ENCODE assay signal across 23 mouse cellular contexts in genomic region chr17:32298125-32298524, GRCm38 (mm10). TPM values are rescaled to one million over a fixed set of nuclear protein-coding genes. Genes with fewer than 3 reads are reported as not detected.
DNase-seq lines count a peak whose midpoint lies in the region; ATAC-seq and TF ChIP-seq lines count a peak whose summit lies in the region.
"Had no signal": no experiment of that assay in that cellular context is flagged by ENCODE, and none has a peak within 500 bp of the region (broad histone marks: within the 10 kb centered on the region; RNA-seq: fewer than 3 reads in every experiment).

No protein-coding gene starts in this region.

- no peak overlapping the region for H3K4me3 ChIP-seq in kidney, postnatal 0 days (replicated peaks; ENCODE audit: low read depth, low read length)
- no peak overlapping the region for H3K4me3 ChIP-seq in lung, embryonic 14.5 days (ENCODE audit: low read depth, low read length)
- H3K4me3 ChIP-seq in midbrain, embryonic 13.5 days (replicated peaks) = no peak overlapping the region
- H3K4me3 ChIP-seq: embryonic facial prominence, embryonic 13.5 days; hindbrain, embryonic 13.5 days; intestine, embryonic 15.5 days; kidney, embryonic 15.5 days; liver, embryonic 13.5 days; midbrain, embryonic 10.5 days; neural tube, embryonic 12.5 days had no signal

- no peaks in the 10 kb centered on the region for H3K27me3 ChIP-seq in kidney, postnatal 0 days (ENCODE audit: insufficient read depth, low read length)
- H3K27me3 ChIP-seq in lung, embryonic 14.5 days (ENCODE audit: insufficient read depth, low read length) = no peaks in the 10 kb centered on the region
- H3K27me3 ChIP-seq in midbrain, embryonic 13.5 days = no peaks in the 10 kb centered on the region
- H3K27me3 ChIP-seq: embryonic facial prominence, embryonic 13.5 days; hindbrain, embryonic 13.5 days; intestine, embryonic 15.5 days; kidney, embryonic 15.5 days; liver, embryonic 13.5 days; neural tube, embryonic 12.5 days had no signal

- 92% methylated on average over 1 of the region's 1 CpGs for WGBS in kidney, postnatal 0 days
- 74% methylated on average over 1 of the region's 1 CpGs for WGBS in lung, embryonic 14.5 days
- WGBS in midbrain, embryonic 13.5 days = 94% methylated on average over 1 of the region's 1 CpGs

- DNase-seq in kidney, postnatal 0 days (ENCODE audit: low spot score) = no peak
- DNase-seq in kidney, postnatal 36 days = no peak
- no peak for DNase-seq in lung, embryonic 14.5 days
- no peak for DNase-seq in lung, adult 18-20 months
- DNase-seq in NIH3T3 (ENCODE audit: low read depth) = peak; percentile 11
- DNase-seq: adrenal gland, adult 2 months; cerebellum, adult 9-11 months; heart, postnatal 10 days; layer of hippocampus, postnatal 36 days; liver, embryonic 13.5 days; lung, postnatal 4 days; spleen, adult 18-20 months; thymus, postnatal 36 days had no signal

- H3K27ac ChIP-seq in kidney, postnatal 0 days = no peak overlapping the region
- H3K27ac ChIP-seq in lung, embryonic 14.5 days (ENCODE audit: low read depth) = no peak overlapping the region
- no peak overlapping the region for H3K27ac ChIP-seq in midbrain, embryonic 13.5 days
- H3K27ac ChIP-seq: embryonic facial prominence, embryonic 13.5 days; hindbrain, embryonic 13.5 days; intestine, embryonic 15.5 days; kidney, embryonic 15.5 days; liver, embryonic 13.5 days; midbrain, embryonic 10.5 days; neural tube, embryonic 12.5 days had no signal

- 0 out of 2 replicates have a peak, but pooled peaks cover 2% of the 10 kb centered on the region for H3K36me3 ChIP-seq in kidney, postnatal 0 days (ENCODE audit: insufficient read depth, low read length)
- peaks cover 6% of the 10 kb centered on the region; the same call in 1 of the 2 replicates for H3K36me3 ChIP-seq in lung, embryonic 14.5 days (ENCODE audit: insufficient read depth)
- H3K36me3 ChIP-seq in midbrain, embryonic 13.5 days = peaks cover 5% of the 10 kb centered on the region; the same call in 1 of the 2 replicates
- H3K36me3 ChIP-seq: intestine, embryonic 15.5 days; neural tube, embryonic 12.5 days had no signal

- no peak overlapping the region for H3K9ac ChIP-seq in kidney, postnatal 0 days (ENCODE audit: low read depth, low read length)
- no peak overlapping the region for H3K9ac ChIP-seq in lung, embryonic 14.5 days
- H3K9ac ChIP-seq in midbrain, embryonic 13.5 days (replicated peaks) = no peak overlapping the region
- H3K9ac ChIP-seq: embryonic facial prominence, embryonic 13.5 days; hindbrain, embryonic 13.5 days; intestine, embryonic 15.5 days; kidney, embryonic 15.5 days; liver, embryonic 13.5 days; neural tube, embryonic 12.5 days had no signal

- no peaks in the 10 kb centered on the region for H3K9me3 ChIP-seq in kidney, postnatal 0 days (replicated peaks; ENCODE audit: low read length)
- H3K9me3 ChIP-seq in lung, embryonic 14.5 days (ENCODE audit: low read depth, low read length) = no peaks in the 10 kb centered on the region
- no peaks in the 10 kb centered on the region for H3K9me3 ChIP-seq in midbrain, embryonic 13.5 days
- H3K9me3 ChIP-seq: embryonic facial prominence, embryonic 13.5 days; hindbrain, embryonic 13.5 days; intestine, embryonic 15.5 days; kidney, embryonic 15.5 days; liver, embryonic 13.5 days; midbrain, embryonic 10.5 days; neural tube, embryonic 12.5 days had no signal

- no peak for ATAC-seq in kidney, postnatal 0 days (replicated peaks; ENCODE audit: low FRiP score, low read depth)
- ATAC-seq in lung, embryonic 14.5 days (ENCODE audit: insufficient read depth) = no peak
- ATAC-seq in megakaryocyte progenitor cell, adult 5-6 weeks (replicated peaks; ENCODE audit: poor library complexity) = peak; percentile 58; the same call in 1 of the 2 replicates
- ATAC-seq in midbrain, embryonic 13.5 days = no peak
- ATAC-seq: forebrain, embryonic 16.5 days; intestine, embryonic 15.5 days had no signal

- no peak overlapping the region for H3K4me2 ChIP-seq in kidney, postnatal 0 days (ENCODE audit: low read length)
- H3K4me2 ChIP-seq in lung, embryonic 14.5 days = no peak overlapping the region
- H3K4me2 ChIP-seq in midbrain, embryonic 13.5 days (replicated peaks) = no peak overlapping the region
- H3K4me2 ChIP-seq: embryonic facial prominence, embryonic 13.5 days; heart, embryonic 11.5 days; hindbrain, embryonic 13.5 days; intestine, embryonic 15.5 days; kidney, embryonic 15.5 days; liver, embryonic 13.5 days; neural tube, embryonic 12.5 days had no signal

- 0 out of 2 replicates have a peak, but pooled peaks have one; percentile 10 for TF ChIP-seq CTCF in kidney, postnatal 0 days (IDR thresholded peaks at IDR 0.05; ENCODE audit: low read depth)
- peak; percentile 26 for TF ChIP-seq CTCF in lung, embryonic 14.5 days (IDR thresholded peaks at IDR 0.05; ENCODE audit: low read depth)

- no peaks in the 10 kb centered on the region for H3K4me1 ChIP-seq in kidney, postnatal 0 days (replicated peaks; ENCODE audit: insufficient read depth, low read length)
- H3K4me1 ChIP-seq in lung, embryonic 14.5 days (ENCODE audit: insufficient read depth) = no peaks in the 10 kb centered on the region
- H3K4me1 ChIP-seq in midbrain, embryonic 13.5 days (replicated peaks) = no peaks in the 10 kb centered on the region
- H3K4me1 ChIP-seq: embryonic facial prominence, embryonic 13.5 days; hindbrain, embryonic 13.5 days; intestine, embryonic 15.5 days; kidney, embryonic 15.5 days; liver, embryonic 13.5 days; midbrain, embryonic 10.5 days; neural tube, embryonic 12.5 days had no signal

RNA-seq across cellular contexts. Expression of gene Brd4, which starts 13.6 kb away (rescaled TPM):
- 55.5 and 58.4 TPM in 2 replicates for polyA plus RNA-seq in kidney, postnatal 0 days (2015; fragmentation: Nextera tagmentation; extraction: Ambion mirVana)
- polyA plus RNA-seq in lung, embryonic 14.5 days (2014; fragmentation: Nextera tagmentation; extraction: Ambion mirVana) = 111 and 114 TPM in 2 replicates
- 99.3 and 115 TPM in 2 replicates for total RNA-seq in megakaryocyte progenitor cell, adult 5-6 weeks (2015)
- total RNA-seq in megakaryocyte progenitor cell, adult 5-6 weeks (2017) = 10.5 and 16.2 TPM in 2 replicates
- 90.2 and 95.8 TPM in 2 replicates for polyA plus RNA-seq in midbrain, embryonic 13.5 days (2015; fragmentation: Nextera tagmentation; extraction: Ambion mirVana)

RNA-seq across cellular contexts. Expression of gene Akap8, which starts 22.9 kb away (rescaled TPM):
- polyA plus RNA-seq in kidney, postnatal 0 days (2015; fragmentation: Nextera tagmentation; extraction: Ambion mirVana) = 51.4 and 55.8 TPM in 2 replicates
- 45.4 and 54.3 TPM in 2 replicates for polyA plus RNA-seq in lung, embryonic 14.5 days (2014; fragmentation: Nextera tagmentation; extraction: Ambion mirVana)
- 64.1 and 76.7 TPM in 2 replicates for total RNA-seq in megakaryocyte progenitor cell, adult 5-6 weeks (2015)
- total RNA-seq in megakaryocyte progenitor cell, adult 5-6 weeks (2017) = 116 and 161 TPM in 2 replicates
- polyA plus RNA-seq in midbrain, embryonic 13.5 days (2015; fragmentation: Nextera tagmentation; extraction: Ambion mirVana) = 116 and 121 TPM in 2 replicates

RNA-seq across cellular contexts. Expression of gene Akap8l, which starts 52.3 kb away (rescaled TPM):
- 63.2 and 70.2 TPM in 2 replicates for polyA plus RNA-seq in kidney, postnatal 0 days (2015; fragmentation: Nextera tagmentation; extraction: Ambion mirVana)
- 68.7 and 82.0 TPM in 2 replicates for polyA plus RNA-seq in lung, embryonic 14.5 days (2014; fragmentation: Nextera tagmentation; extraction: Ambion mirVana)
- total RNA-seq in megakaryocyte progenitor cell, adult 5-6 weeks (2015) = 50.1 and 53.2 TPM in 2 replicates
- 55.8 and 59.4 TPM in 2 replicates for total RNA-seq in megakaryocyte progenitor cell, adult 5-6 weeks (2017)
- polyA plus RNA-seq in midbrain, embryonic 13.5 days (2015; fragmentation: Nextera tagmentation; extraction: Ambion mirVana) = 138 and 168 TPM in 2 replicates
